Comparison of ENCODE assay signal across 8 mouse cellular contexts in genomic region chr5:129020300-129020668, GRCm38 (mm10). TPM values are rescaled to one million over a fixed set of nuclear protein-coding genes. Genes with fewer than 3 reads are reported as not detected.
A peak's percentile ranks its signal among the peaks of the same experiment; 100 is the strongest.
DNase-seq lines count a peak whose midpoint lies in the region; ATAC-seq and TF ChIP-seq lines count a peak whose summit lies in the region.

No protein-coding gene starts in this region.

- peak in 1 of 2 experiments; percentile 16; a peak in 1 of 4 replicates for TF ChIP-seq CTCF in CH12.LX (conservative IDR thresholded peaks at IDR 0.05 in 1 of 2, IDR thresholded peaks at IDR 0.05 in 1 of 2; ENCODE audit: low read depth in 2 of 2, low read length in 2 of 2)

- ATAC-seq in frontal cortex, adult (ENCODE audit: low TSS enrichment) = peak; percentile 49
- ATAC-seq in limb, embryonic 14.5 days (ENCODE audit: low FRiP score, low read depth) = peak; percentile 70
- ATAC-seq in stomach, embryonic 14.5 days (ENCODE audit: insufficient number of reproducible peaks, insufficient read depth, low FRiP score, low read depth) = peak; percentile 71

- H3K27ac ChIP-seq in CH12.LX (ENCODE audit: insufficient read depth, low read depth) = peak overlapping the region; percentile 80
- H3K27ac ChIP-seq in limb, embryonic 14.5 days (replicated peaks; ENCODE audit: low read depth, low read length) = peak overlapping the region; percentile 95
- H3K27ac ChIP-seq in stomach, embryonic 14.5 days (ENCODE audit: low read length) = peak overlapping the region; percentile 96

- TF ChIP-seq POLR2A in CH12.LX (IDR thresholded peaks at IDR 0.05; ENCODE audit: low read depth, low read length) = no peak
- TF ChIP-seq POLR2A in limb, embryonic 14.5 days (IDR thresholded peaks at IDR 0.05; ENCODE audit: borderline replicate concordance, extremely low read depth, insufficient read depth, insufficient read length) = no peak

- TF ChIP-seq EP300 in CH12.LX (IDR thresholded peaks at IDR 0.05; ENCODE audit: low read length) = no peak

- H3K9ac ChIP-seq in CH12.LX (ENCODE audit: insufficient read depth, low read depth) = peak overlapping the region; percentile 96
- H3K9ac ChIP-seq in limb, embryonic 14.5 days (ENCODE audit: low read depth, low read length, severe bottlenecking) = peak overlapping the region; percentile 97
- H3K9ac ChIP-seq in stomach, embryonic 14.5 days (replicated peaks; ENCODE audit: low read depth, low read length) = peak overlapping the region; percentile 95

- H3K9me3 ChIP-seq in CH12.LX (replicated peaks; ENCODE audit: low read length) = no peaks in the 10 kb centered on the region
- no peaks in the 10 kb centered on the region; the same call in 1 of the 2 replicates for H3K9me3 ChIP-seq in erythroblast, embryonic 14.5 days (ENCODE audit: control insufficient read depth, low read length)
- H3K9me3 ChIP-seq in limb, embryonic 14.5 days (ENCODE audit: control insufficient read depth, low read length) = no peaks in the 10 kb centered on the region
- no peaks in the 10 kb centered on the region for H3K9me3 ChIP-seq in stomach, embryonic 14.5 days (ENCODE audit: control insufficient read depth, low read depth, low read length)

- H3K4me3 ChIP-seq in CH12.LX (replicated peaks in 1 of 3; ENCODE audit: low read depth in 2 of 3, low read length in 2 of 3, poor library complexity in 1 of 3) = peak overlapping the region; percentile 78 to 100 (median 83)
- H3K4me3 ChIP-seq in erythroblast, embryonic 14.5 days (replicated peaks) = peak overlapping the region; percentile 95
- H3K4me3 ChIP-seq in limb, embryonic 14.5 days (replicated peaks; ENCODE audit: low read length) = peak overlapping the region; percentile 87
- H3K4me3 ChIP-seq in stomach, embryonic 14.5 days (ENCODE audit: low read depth, low read length) = peak overlapping the region; percentile 90

- H3K79me2 ChIP-seq in CH12.LX (replicated peaks; ENCODE audit: control insufficient read depth, extremely low read depth, insufficient read depth, poor library complexity, severe bottlenecking) = peaks cover 24% of the 10 kb centered on the region

- TF ChIP-seq RAD21 in CH12.LX (IDR thresholded peaks at IDR 0.05; ENCODE audit: low read depth, low read length) = no peak

- in situ Hi-C loops in CH12.LX (cut with MboI; ENCODE audit: low pct_ligation_motif_present, low pct_unique_long_range_greater_than_20kb, low sequenced_read_pairs) = loop anchor here (25.0 kb wide), 1 partner anchor 1408 kb away; no protein-coding TSS in a partner anchor

- no peak for DNase-seq in frontal cortex, postnatal 36 days (ENCODE audit: low spot score in 2 of 2)
- DNase-seq in CH12.LX (ENCODE audit: extremely low read depth) = no peak
- DNase-seq in limb, embryonic 14.5 days (ENCODE audit: low spot score) = peak; percentile 59
- DNase-seq in thymus, postnatal 14 days = no peak
- no peak for DNase-seq in cerebellum, adult 11 months

- peaks cover 15 to 21% of the 10 kb centered on the region in 2 experiments for H3K4me1 ChIP-seq in CH12.LX (ENCODE audit: control insufficient read depth in 1 of 2, insufficient read depth in 2 of 2)
- peaks cover 42% of the 10 kb centered on the region for H3K4me1 ChIP-seq in erythroblast, embryonic 14.5 days (ENCODE audit: control insufficient read depth)
- peaks cover 12% of the 10 kb centered on the region for H3K4me1 ChIP-seq in limb, embryonic 14.5 days (ENCODE audit: control insufficient read depth, insufficient read depth, low read length)
- peaks cover 5% of the 10 kb centered on the region for H3K4me1 ChIP-seq in stomach, embryonic 14.5 days (ENCODE audit: control insufficient read depth, insufficient read depth, low read length)

- WGBS in limb, embryonic 14.5 days = 0% methylated on average over 22 of the region's 56 CpGs
- under 1% methylated on average over 41 of the region's 56 CpGs for WGBS in stomach, embryonic 14.5 days

- H3K27me3 ChIP-seq in CH12.LX (replicated peaks) = no peaks in the 10 kb centered on the region
- no peaks in the 10 kb centered on the region for H3K27me3 ChIP-seq in erythroblast, embryonic 14.5 days (ENCODE audit: control insufficient read depth)
- no peaks in the 10 kb centered on the region for H3K27me3 ChIP-seq in limb, embryonic 14.5 days (ENCODE audit: control insufficient read depth, insufficient read depth, low read length)
- H3K27me3 ChIP-seq in stomach, embryonic 14.5 days (ENCODE audit: control insufficient read depth, insufficient read depth, low read length) = no peaks in the 10 kb centered on the region

- dilution Hi-C loops in CH12.LX (cut with MboI; ENCODE audit: extremely low pct_ligation_motif_present, extremely low pct_unique_long_range_greater_than_20kb, low sequenced_read_pairs) = no loop called here

- H3K4me2 ChIP-seq in CH12.LX (ENCODE audit: insufficient read depth, low read depth, poor library complexity, severe bottlenecking) = no peak overlapping the region
- H3K4me2 ChIP-seq in limb, embryonic 14.5 days (replicated peaks; ENCODE audit: low read depth, low read length, severe bottlenecking) = peak overlapping the region; percentile 90
- peak overlapping the region; percentile 90 for H3K4me2 ChIP-seq in stomach, embryonic 14.5 days (replicated peaks; ENCODE audit: low read depth, low read length)

- peaks cover 16 to 26% of the 10 kb centered on the region in 2 experiments for H3K36me3 ChIP-seq in CH12.LX (replicated peaks in 1 of 2; ENCODE audit: control insufficient read depth in 1 of 2, insufficient read depth in 1 of 2, low read length in 1 of 2)
- H3K36me3 ChIP-seq in erythroblast, embryonic 14.5 days (ENCODE audit: control insufficient read depth) = peaks cover 54% of the 10 kb centered on the region
- H3K36me3 ChIP-seq in limb, embryonic 14.5 days (ENCODE audit: control insufficient read depth, insufficient read depth, low read length) = peaks cover 27% of the 10 kb centered on the region
- H3K36me3 ChIP-seq in stomach, embryonic 14.5 days (ENCODE audit: control insufficient read depth, insufficient read depth, low read length) = peaks cover 13% of the 10 kb centered on the region

TF ChIP-seq in CH12.LX, 34 proteins besides CTCF, POLR2A, EP300 and RAD21:
- TF ChIP-seq UBTF (IDR thresholded peaks at IDR 0.05; ENCODE audit: low read depth, low read length) (peak; percentile 89), TBP (conservative IDR thresholded peaks at IDR 0.05; ENCODE audit: low read depth, low read length) (no peak), BHLHE40 (IDR thresholded peaks at IDR 0.05; ENCODE audit: low read depth, low read length) (peak; percentile 87), JUN (IDR thresholded peaks at IDR 0.05; ENCODE audit: insufficient read depth, low read depth, low read length) (no peak), GABPA (IDR thresholded peaks at IDR 0.05; ENCODE audit: insufficient replicate concordance, low read depth, low read length) (no peak), IRF4 (IDR thresholded peaks at IDR 0.05; ENCODE audit: low read depth, low read length) (0 out of 2 replicates have a peak, but pooled peaks have one; percentile 2), POLR2AphosphoS2 (IDR thresholded peaks at IDR 0.05; ENCODE audit: low read depth, low read length) (no peak; the same call in 1 of the 2 replicates), RCOR1 (conservative IDR thresholded peaks at IDR 0.05; ENCODE audit: low read depth, low read length) (no peak), NRF1 (IDR thresholded peaks at IDR 0.05; ENCODE audit: low read depth, low read length) (no peak), MYC (IDR thresholded peaks at IDR 0.05; ENCODE audit: low read depth, low read length) (0 out of 2 replicates have a peak, but pooled peaks have one; percentile 1), CHD2 (IDR thresholded peaks at IDR 0.05; ENCODE audit: low read length) (peak; percentile 49), PAX5 (IDR thresholded peaks at IDR 0.05; ENCODE audit: low read length) (no peak), E2F4 (IDR thresholded peaks at IDR 0.05; ENCODE audit: insufficient replicate concordance, low read depth, low read length) (no peak), MXI1 (IDR thresholded peaks at IDR 0.05; ENCODE audit: low read depth, low read length) (peak; percentile 56), TCF12 (IDR thresholded peaks at IDR 0.05; ENCODE audit: low read depth, low read length) (peak; percentile 39; the same call in 1 of the 2 replicates)

RNA-seq across cellular contexts. Expression of gene Ran, which starts 0.4 kb away (rescaled TPM):
- 847 and 977 TPM in 2 replicates for total RNA-seq in CH12.LX (2012; rRNA removed)
- total RNA-seq in CH12.LX (2014; rRNA removed) = 1,083 and 1,183 TPM in 2 replicates
- polyA plus RNA-seq in CH12.LX (2012; ENCODE audit: insufficient read length, low read depth) = 1,512 and 1,664 TPM in 2 replicates
- polyA plus RNA-seq in erythroblast, embryonic 14.5 days (2012) = 624 and 816 TPM in 2 replicates
- polyA plus RNA-seq in limb, embryonic 14.5 days (2012; rRNA removed) = 223 and 266 TPM in 2 replicates
- 456 and 476 TPM in 2 replicates for polyA plus RNA-seq in limb, embryonic 14.5 days (2014; fragmentation: Nextera tagmentation; extraction: Ambion mirVana)
- 560 and 564 TPM in 2 replicates for polyA plus RNA-seq in stomach, embryonic 14.5 days (2014; fragmentation: Nextera tagmentation; extraction: Ambion mirVana)

RNA-seq across cellular contexts. Expression of gene Stx2, which starts 11.9 kb away (rescaled TPM):
- 3.4 and 5.2 TPM in 2 replicates for total RNA-seq in CH12.LX (2012; rRNA removed)
- 0.74 and 1.2 TPM in 2 replicates for total RNA-seq in CH12.LX (2014; rRNA removed)
- 1.9 and 2.5 TPM in 2 replicates for polyA plus RNA-seq in CH12.LX (2012; ENCODE audit: insufficient read length, low read depth)
- polyA plus RNA-seq in erythroblast, embryonic 14.5 days (2012) = 12.8 and 18.3 TPM in 2 replicates
- polyA plus RNA-seq in limb, embryonic 14.5 days (2012; rRNA removed) = 46.2 and 46.8 TPM in 2 replicates
- polyA plus RNA-seq in limb, embryonic 14.5 days (2014; fragmentation: Nextera tagmentation; extraction: Ambion mirVana) = 28.6 and 33.3 TPM in 2 replicates
- 29.6 and 30.8 TPM in 2 replicates for polyA plus RNA-seq in stomach, embryonic 14.5 days (2014; fragmentation: Nextera tagmentation; extraction: Ambion mirVana)
